Mouse (Mus musculus) hindbrain, embryonic 16.5 days (tissue): ENCODE results near the gene Smr2. TPM values are rescaled to one million over a fixed set of nuclear protein-coding genes. Genes with fewer than 3 reads are reported as not detected.
"Not testable (repeated sequence)": the region's sequence is repeated elsewhere in the genome, so short reads cannot be mapped to it uniquely, and the experiment has no call there.

ENCODE experiments used
- ATAC-seq: fragments of 200-750 bp; cut with Nextera tagmentation; 2 replicates; pipeline ENCODE4 v1.8.0; 2017; ENCODE audit warnings: moderate TSS enrichment, moderate library complexity
- H3K27ac ChIP-seq: fragments of 300-500 bp; sonication (generic); 2 replicates; pipeline ENCODE4 v1.5.1; 2014; ENCODE audit warnings: low read depth, mild to moderate bottlenecking, control low read depth, low read length, moderate library complexity
- H3K27me3 ChIP-seq: fragments of 300-500 bp; sonication (generic); replicated peaks from 2 replicates; pipeline ENCODE4 v1.6.1; 2014; ENCODE audit warnings: low read length; ENCODE audit not compliant: control insufficient read depth, insufficient read depth
- H3K36me3 ChIP-seq: fragments of 300-500 bp; sonication (generic); 2 replicates; pipeline ENCODE4 v1.6.1; 2014; ENCODE audit warnings: mild to moderate bottlenecking, low read length, moderate library complexity, mixed read lengths; ENCODE audit not compliant: control insufficient read depth, insufficient read depth
- H3K4me1 ChIP-seq: fragments of 300-500 bp; sonication (generic); 2 replicates; pipeline ENCODE4 v1.6.1; 2014; ENCODE audit warnings: low read depth, low read length; ENCODE audit not compliant: control insufficient read depth, insufficient read depth
- H3K4me2 ChIP-seq: fragments of 300-500 bp; sonication (generic); 2 replicates; pipeline ENCODE4 v1.6.1; 2014; ENCODE audit warnings: mild to moderate bottlenecking, low read length, control low read depth, moderate library complexity
- H3K4me3 ChIP-seq: fragments of 300-500 bp; sonication (generic); 2 replicates; pipeline ENCODE4 v1.5.1; 2014; ENCODE audit warnings: mild to moderate bottlenecking, low read length, control low read depth, moderate library complexity
- H3K9ac ChIP-seq: fragments of 300-500 bp; sonication (generic); 2 replicates; pipeline ENCODE4 v1.6.1; 2014; ENCODE audit warnings: low read depth, mild to moderate bottlenecking, control low read depth, low read length, moderate library complexity
- H3K9me3 ChIP-seq: fragments of 300-500 bp; sonication (generic); 2 replicates; pipeline ENCODE4 v1.6.1; 2014; ENCODE audit warnings: mild to moderate bottlenecking, low read length, moderate library complexity; ENCODE audit not compliant: control insufficient read depth
- WGBS: fragments of 180-500 bp; shearing (Covaris S2); extraction: QIAGEN DNeasy Blood & Tissue Kit; methylation state at CpG from one replicate; pipeline ENCODE4 v1.1.7; 2014; 5-methylcytosine and 5-hydroxymethylcytosine counted together
- polyA plus RNA-seq: library from polyadenylated mRNA; unstranded; fragments of >200 nt; fragmentation: Nextera tagmentation; extraction: Ambion mirVana; gene quantifications from 2 replicates; pipeline ENCODE4 v1.2.1, GENCODE M21; 2015

The Smr2 gene
- not detected in 2 replicates for polyA plus RNA-seq

GRCm38 (mm10) chr5:88086256-88086655, at the start of gene Smr2:
Gene Smr2 (plus strand): TSS chr5:88086556.
- not testable (repeated sequence) for H3K4me2 ChIP-seq, H3K36me3 ChIP-seq, H3K4me1 ChIP-seq, ATAC-seq, H3K27me3 ChIP-seq, H3K9ac ChIP-seq, H3K27ac ChIP-seq, H3K9me3 ChIP-seq, H3K4me3 ChIP-seq

GRCm38 (mm10) chr5:88111430-88111829, 25.1 kb downstream of the Smr2 start, which contains the start of gene Gm11116:
Gene Gm11116 (minus strand): TSS chr5:88111530.
- Histone ChIP-seq H3K9ac (no peak within 1 kb of the TSS), H3K4me3 (no peak within 1 kb of the TSS), H3K27me3 (no peaks in the 10 kb centered on the region), H3K27ac (no peak within 1 kb of the TSS), H3K9me3 (no peaks in the 10 kb centered on the region), H3K4me1 (no peaks in the 10 kb centered on the region), H3K36me3 (no peaks in the 10 kb centered on the region), H3K4me2 (no peak within 1 kb of the TSS)
- no peak for ATAC-seq
- 80% methylated on average over 1 of the region's 1 CpGs for WGBS

DNA sequence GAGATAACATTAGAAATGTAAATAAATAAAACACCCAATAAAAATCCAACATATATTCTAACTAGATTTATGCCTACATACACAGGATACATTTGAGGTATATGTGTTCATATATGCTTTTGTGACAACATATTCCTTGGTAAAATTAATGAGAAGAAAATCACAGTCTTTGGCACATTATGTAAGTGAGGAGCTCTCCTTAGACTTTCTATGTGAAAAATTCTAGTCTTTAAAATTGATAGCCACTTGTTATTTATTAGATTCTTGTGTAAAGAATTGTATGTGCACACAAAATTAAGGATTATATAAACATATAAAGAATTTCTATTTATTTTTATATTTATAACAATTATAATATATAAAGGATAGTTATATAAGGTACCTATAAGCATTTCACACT, 67.6 kb downstream of the Smr2 start, which contains the start of gene Gm11115:
Gene Gm11115, minus strand, starts transcription at position 101 of the 400 bp plus-strand sequence.
- Histone ChIP-seq H3K4me1 (no peaks in the 10 kb centered on the region), H3K36me3 (no peaks in the 10 kb centered on the region), H3K9ac (no peak within 1 kb of the TSS), H3K27me3 (no peaks in the 10 kb centered on the region), H3K9me3 (no peaks in the 10 kb centered on the region), H3K4me2 (no peak within 1 kb of the TSS), H3K4me3 (no peak within 1 kb of the TSS), H3K27ac (no peak within 1 kb of the TSS)
- no peak for ATAC-seq

Other genes starting within 250 kb of the Smr2 start
- not detected in 2 replicates for gene Odam, start 201.5 kb upstream of the Smr2 start, polyA plus RNA-seq
- gene Csn3, start 161.0 kb upstream of the Smr2 start, polyA plus RNA-seq: not detected in 2 replicates
- gene 2310003L06Rik, start 117.1 kb upstream of the Smr2 start, polyA plus RNA-seq: not detected in 2 replicates
- not detected in 2 replicates for gene Gm28434, start 117.0 kb upstream of the Smr2 start, polyA plus RNA-seq
- not detected in 2 replicates for gene Cabs1, start 107.1 kb upstream of the Smr2 start, polyA plus RNA-seq
- not detected in 2 replicates for gene Smr3a, start 84.0 kb upstream of the Smr2 start, polyA plus RNA-seq
- not detected in 2 replicates for gene Gm11116, start 25.0 kb downstream of the Smr2 start, polyA plus RNA-seq
- gene Gm11115, start 67.5 kb downstream of the Smr2 start, polyA plus RNA-seq: not detected in 2 replicates
- not detected in 2 replicates for gene Gm7714, start 182.4 kb downstream of the Smr2 start, polyA plus RNA-seq
- not detected in 2 replicates for gene Prol1, start 230.8 kb downstream of the Smr2 start, polyA plus RNA-seq